Mouse (Mus musculus): ENCODE results near the gene Lgr6. TPM values are rescaled to one million over a fixed set of nuclear protein-coding genes. Genes with fewer than 3 reads are reported as not detected.

Lgr6 gene
- polyA plus RNA-seq, 1 experiment, result 0.18 TPM

GRCm38 (mm10) chr1:135016907-135017655, 88.0 kb downstream of the Lgr6 start:
- DNase-seq (ENCODE audit: low read depth), result no peak

DNA sequence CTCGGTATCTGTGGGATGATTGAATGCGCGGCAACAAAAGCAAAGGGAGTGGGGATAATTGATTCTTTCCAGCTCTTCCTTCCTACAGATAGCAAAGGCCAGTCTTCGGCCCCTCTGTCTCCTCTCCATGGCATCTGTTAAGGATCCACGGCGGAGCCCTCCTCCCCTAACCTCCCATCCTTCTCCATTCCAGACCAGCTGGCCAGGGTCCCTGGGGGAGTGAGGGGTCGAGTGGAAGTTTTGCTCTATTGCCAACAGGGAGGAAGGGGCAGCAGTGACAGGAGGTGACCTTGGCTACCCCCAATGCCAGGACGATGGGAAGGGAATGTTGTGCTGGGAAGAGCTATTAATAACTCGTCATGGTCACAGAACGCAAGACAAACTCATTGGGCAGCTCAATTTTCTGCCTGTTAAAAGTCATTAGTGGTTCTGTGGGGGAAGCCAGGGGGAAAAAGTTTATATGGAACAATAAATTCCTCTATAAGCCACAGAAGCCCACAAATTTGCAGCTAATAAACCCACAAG, 90.1 kb downstream of the Lgr6 start:
- no peak for DNase-seq (ENCODE audit: low read depth)

DNA sequence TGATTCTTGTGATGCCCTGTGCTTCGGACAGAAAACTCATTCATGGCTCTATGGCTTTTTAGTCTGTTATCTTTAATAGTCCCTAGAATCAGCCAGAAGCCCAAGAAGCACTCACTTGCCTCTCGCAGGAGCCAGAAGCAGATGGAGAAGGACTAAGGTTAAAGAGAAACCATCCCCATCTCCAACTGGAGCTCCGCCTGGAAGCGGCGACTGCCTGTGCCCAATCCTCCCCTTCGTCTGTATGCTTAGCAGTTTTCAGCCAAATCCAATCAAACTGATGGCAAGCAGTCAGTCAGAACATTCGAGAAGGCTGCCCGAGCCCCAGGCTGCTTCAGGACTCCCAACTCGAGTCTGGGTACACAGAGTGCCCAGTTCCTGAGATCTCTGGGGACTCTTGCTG, 92.6 kb downstream of the Lgr6 start:
- no peak for DNase-seq (ENCODE audit: low read depth)

DNA sequence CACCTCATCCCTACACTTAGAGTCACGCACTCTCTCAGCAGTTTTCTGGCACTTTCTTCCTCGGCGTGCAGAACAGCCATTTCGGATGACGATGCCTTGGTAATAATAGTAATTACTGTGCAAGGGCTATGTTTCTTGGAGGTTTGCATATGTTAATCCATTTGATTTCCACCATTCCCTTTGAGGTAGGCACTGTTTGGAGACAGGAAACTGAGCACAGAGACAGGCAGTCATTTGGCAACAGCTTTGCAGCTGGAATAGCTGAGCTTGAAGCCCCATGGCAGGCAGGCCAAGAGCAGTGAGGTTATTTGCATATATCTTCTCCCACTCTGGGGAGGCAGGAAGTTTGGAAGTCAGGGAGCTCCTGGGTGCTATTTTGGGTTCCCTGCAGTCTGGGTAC, 93.2 kb downstream of the Lgr6 start:
- no peak for DNase-seq (ENCODE audit: low read depth)

DNA sequence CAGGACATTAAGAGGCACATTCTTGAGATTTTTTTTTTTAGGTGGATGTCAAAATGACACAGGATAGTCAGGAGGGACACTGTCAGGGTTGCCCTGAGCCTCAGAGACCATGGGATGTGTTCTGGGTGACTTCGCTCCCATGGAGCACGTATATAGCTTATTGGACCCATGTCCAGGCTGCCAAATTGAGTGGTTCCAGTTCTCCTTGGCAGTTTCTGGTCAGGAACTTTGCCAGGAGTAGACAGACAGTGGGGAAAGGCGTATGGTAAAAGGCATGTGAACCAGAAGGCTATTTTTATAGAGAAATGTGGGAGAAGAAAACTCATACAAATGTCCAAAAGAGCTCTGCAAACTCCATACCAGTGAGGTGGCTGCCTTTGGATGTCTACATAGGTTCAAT, 95.2 kb downstream of the Lgr6 start:
- DNase-seq (ENCODE audit: low read depth), result no peak

DNA sequence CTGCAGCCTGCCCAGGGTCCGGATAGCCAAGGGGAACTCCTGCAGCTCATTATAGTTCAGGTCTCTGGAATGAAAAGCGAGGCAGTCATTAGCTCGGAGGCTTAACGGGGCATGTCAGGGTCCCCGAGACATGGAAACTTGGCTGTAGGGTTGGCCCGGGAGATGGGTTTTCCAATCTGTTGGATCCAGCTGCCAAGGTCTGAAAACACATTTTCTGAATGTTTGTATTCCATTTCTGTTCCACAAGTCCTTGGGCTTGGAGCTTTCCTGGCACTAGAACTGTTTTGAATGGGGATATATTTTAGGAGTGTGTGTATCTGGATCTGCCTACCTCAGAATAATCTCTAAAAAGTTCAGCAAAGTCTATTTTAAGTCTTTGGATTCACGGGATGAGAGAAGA, 99.4 kb downstream of the Lgr6 start:
- DNase-seq (ENCODE audit: low read depth), result no peak

GRCm38 (mm10) chr1:135003346-135003745, 101.7 kb downstream of the Lgr6 start:
- DNase-seq (ENCODE audit: low read depth), result no peak

DNA sequence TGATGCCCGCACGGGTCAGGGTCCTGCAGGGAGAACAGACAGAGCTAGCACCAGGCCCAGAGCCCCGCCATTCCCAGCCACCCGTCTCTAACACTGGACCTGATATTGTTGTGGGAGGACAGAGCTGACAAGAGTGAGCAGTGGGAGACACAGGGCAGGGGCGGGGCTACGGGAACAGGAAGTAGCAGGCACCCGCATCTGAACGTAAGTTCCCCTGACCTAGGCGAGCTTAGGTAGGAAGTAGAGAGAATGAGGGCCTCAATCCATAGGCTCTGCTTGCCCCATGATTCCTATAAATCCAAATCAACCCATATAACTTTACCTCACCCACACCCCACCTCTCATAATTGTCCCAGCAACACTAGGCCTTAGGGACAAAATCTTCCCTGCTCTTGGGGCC, 104.5 kb downstream of the Lgr6 start:
- no peak for DNase-seq (ENCODE audit: low read depth)

DNA sequence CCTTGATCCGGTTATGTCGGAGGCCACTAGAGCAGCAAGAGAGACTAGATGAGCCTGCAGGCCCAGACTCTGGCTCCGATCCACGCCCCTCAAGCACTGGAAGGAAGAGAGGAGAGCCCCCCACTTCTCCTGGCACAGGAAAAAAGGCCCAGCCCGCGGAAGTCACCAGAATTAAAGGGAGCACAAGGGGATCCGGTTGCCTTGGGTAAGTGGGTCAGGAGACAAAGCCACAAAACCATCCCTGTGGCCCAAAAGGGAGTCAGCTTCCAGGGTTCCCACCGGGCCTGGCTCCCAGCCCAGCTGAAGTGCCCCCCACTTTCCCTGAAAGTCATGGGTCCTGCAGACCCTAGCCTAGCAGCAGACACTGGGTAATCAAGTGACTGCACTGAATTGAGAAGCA, 106.8 kb downstream of the Lgr6 start:
- no peak for DNase-seq (ENCODE audit: low read depth)

DNA sequence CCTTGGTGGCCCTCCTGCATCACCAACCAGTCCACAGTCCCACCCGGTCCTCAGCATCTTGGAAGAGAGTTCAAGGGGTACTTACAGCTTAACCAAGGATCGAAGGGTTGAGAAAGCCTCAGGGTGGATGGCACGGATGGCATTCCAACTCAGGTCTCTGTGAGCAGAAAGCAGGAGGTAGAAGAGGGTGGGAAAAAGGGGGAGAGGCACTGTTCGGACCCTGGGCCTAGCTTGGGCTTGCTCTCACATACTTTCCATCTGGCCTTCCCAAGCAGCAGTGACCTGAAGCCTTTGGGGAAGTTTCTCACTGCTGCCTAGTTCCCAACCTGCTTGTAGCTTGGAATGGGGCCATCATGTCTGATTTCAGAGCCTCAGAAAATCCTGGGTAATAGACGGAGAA, 107.5 kb downstream of the Lgr6 start:
- DNase-seq (ENCODE audit: low read depth), result no peak

GRCm38 (mm10) chr1:134996471-134996870, 108.6 kb downstream of the Lgr6 start:
- DNase-seq (ENCODE audit: low read depth), result no peak

GRCm38 (mm10) chr1:134995954-134996353, 109.1 kb downstream of the Lgr6 start:
- no peak for DNase-seq (ENCODE audit: low read depth)

- no peak for DNase-seq (ENCODE audit: low read depth)
These were observed 109.6 kb downstream of the Lgr6 start for GRCm38 (mm10) chr1:134995437-134995836.

DNA sequence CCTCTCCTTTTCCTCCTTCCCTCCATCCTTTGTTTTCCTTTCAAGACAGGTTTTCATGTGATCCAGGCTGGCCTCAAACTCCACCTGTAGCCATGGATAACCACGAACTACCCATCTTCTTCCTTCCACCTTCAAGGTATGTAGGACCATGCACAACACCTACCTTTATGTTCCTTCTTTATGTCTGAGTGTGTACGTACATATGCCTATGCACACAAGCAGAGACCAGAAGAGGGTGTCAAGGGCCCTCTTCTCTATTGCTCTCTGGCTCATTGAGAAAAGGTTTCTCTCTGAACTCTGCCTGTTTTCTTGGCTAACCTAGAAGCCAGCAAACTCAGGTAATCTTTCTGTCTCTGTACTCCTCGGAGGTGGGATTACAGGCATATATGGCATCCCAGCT, 110.3 kb downstream of the Lgr6 start:
- no peak for DNase-seq (ENCODE audit: low read depth)

DNA sequence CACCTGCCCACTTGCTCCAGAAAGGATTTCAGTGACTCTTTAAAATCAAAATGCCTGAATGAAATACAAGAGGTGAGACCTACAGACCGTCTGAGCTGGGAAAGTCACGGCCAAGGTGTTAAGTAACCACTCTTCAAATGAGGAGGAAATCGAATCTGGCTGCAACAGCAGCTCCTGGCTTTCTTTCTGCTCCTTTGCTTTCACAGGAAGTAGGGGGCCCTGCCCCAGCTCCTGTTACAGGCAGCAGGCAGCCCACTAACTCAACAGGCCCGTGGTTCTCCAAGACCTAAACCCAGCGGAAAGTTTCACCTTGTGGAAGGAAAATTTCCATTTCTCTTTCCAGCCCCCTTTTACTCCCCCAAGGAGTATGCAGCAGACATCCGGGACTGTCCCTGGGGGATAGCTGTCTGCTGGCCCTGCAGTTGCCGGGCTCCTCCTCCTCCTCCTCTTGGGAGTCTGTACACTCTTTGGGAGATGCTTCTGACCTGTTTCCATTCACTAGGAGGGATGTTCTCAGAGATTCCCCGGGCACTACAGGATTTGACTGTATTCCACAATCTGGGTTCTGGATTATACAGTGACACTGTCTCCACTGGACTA, 112.9 kb downstream of the Lgr6 start:
- DNase-seq (ENCODE audit: low read depth), result no peak

DNA sequence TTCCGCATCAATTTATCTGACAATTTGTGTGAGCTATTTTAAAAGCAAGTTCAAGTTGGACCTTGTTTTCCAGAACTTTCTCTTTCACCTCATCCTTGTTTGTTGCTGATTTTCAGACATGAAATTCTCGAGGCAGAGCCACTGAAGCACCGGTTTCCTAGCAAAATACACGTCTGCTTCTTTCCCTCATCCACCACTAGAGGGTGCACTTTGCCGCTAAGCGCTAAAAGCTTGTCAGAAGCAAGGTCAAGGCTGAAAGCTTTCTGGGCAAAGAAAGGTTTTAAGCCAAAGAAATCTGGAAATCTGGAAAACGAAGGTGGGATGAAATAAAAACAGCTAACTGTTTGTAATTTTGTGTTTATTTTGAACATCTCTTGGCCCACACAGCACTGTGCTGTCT, 115.7 kb downstream of the Lgr6 start:
- peak; percentile 12 for DNase-seq (ENCODE audit: low read depth)

GRCm38 (mm10) chr1:134987962-134988341, 117.1 kb downstream of the Lgr6 start:
- DNase-seq (ENCODE audit: low read depth), result no peak

GRCm38 (mm10) chr1:134987173-134987961, 117.7 kb downstream of the Lgr6 start:
- no peak for DNase-seq (ENCODE audit: low read depth)

DNA sequence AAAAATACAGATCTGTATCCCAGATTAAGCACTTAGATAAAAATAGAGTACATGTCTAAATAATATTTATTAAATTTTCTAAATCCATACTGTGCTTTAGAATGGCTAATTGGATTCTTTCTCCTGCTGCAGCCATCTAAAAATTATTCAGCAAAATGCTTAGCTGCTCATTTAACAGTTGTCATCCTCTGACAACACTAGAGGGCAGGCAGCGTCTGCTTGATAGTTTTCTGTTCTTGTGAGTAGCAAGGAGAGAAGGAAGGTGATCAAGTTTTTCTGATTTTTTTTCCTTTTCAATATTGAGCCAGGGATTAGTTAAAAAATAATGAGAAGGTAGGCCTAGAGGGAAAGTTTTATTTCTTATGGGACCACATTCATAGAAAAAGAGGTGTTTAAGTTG, 132.2 kb downstream of the Lgr6 start:
- no peak for DNase-seq (ENCODE audit: low read depth)

GRCm38 (mm10) chr1:134965430-134965829, 139.6 kb downstream of the Lgr6 start:
- no peak for DNase-seq (ENCODE audit: low read depth)

GRCm38 (mm10) chr1:134962821-134963220, 142.3 kb downstream of the Lgr6 start:
- DNase-seq (ENCODE audit: low read depth), result peak; percentile 17

DNA sequence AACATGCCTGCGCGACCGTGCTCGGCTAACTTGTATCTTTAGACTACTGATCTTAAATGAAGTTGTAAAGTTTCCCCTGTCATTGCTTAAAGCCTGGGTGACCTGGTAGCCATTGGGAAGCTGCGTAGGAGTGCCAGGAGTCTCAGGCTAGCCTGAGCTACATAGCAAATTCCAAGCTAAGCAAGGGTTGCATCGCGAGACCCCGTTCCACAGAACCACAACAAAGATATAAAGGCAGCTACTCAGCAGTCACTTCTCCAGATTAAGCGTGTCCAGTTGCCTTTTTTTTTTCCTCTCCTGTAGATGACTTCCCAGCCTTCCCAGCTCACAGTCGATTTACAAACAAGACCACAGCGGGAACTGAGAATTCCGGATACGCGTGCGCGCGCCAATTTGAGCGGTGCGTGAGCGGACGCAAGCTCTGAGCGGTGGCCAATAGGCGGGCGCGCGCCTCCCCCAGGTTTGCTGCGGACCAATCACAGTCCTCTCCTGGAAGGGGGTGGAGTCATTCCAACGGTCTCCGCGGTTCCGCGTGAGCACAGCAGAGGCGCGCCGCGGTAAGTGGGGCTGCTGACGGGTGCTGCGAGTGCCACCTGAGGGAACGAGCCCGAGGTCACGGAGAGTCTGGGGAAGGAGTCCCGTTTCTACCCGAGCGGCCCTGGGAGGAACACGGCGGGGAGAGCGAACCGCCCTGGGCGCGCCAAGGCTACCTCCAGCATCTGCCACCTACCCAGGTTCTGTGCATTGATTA, 142.8 kb downstream of the Lgr6 start, which contains the start of gene Ube2t:
Gene Ube2t, plus strand, starts transcription at position 513 of the 751 bp plus-strand sequence.
- DNase-seq (ENCODE audit: low read depth), result peak; percentile 40
